Mouse (Mus musculus) embryonic facial prominence, embryonic 14.5 days (tissue): ENCODE results near the gene Fam107b. TPM values are rescaled to one million over a fixed set of nuclear protein-coding genes. Genes with fewer than 3 reads are reported as not detected.

Source experiments
- ATAC-seq: fragments of 200-750 bp; cut with Nextera tagmentation; 2 replicates; pipeline ENCODE4 v1.8.0; 2017; ENCODE audit warnings: low read depth, moderate number of reproducible peaks, moderate TSS enrichment
- DNase-seq: peaks from one replicate; pipeline ENCODE4 v3.0.0-alpha.2; 2015; ENCODE audit warnings: low spot score
- H3K27ac ChIP-seq: fragments of 300-500 bp; sonication (generic); replicated peaks from 2 replicates; pipeline ENCODE4 v1.5.1; 2014; ENCODE audit warnings: low read depth, mild to moderate bottlenecking, low read length, moderate library complexity
- H3K27me3 ChIP-seq: fragments of 300-500 bp; sonication (generic); replicated peaks from 2 replicates; pipeline ENCODE4 v1.6.1; 2014; ENCODE audit warnings: low read length; ENCODE audit not compliant: control insufficient read depth, insufficient read depth
- H3K36me3 ChIP-seq: fragments of 300-500 bp; sonication (generic); 2 replicates; pipeline ENCODE4 v1.6.1; 2014; ENCODE audit warnings: low read length, mixed read lengths; ENCODE audit not compliant: control insufficient read depth, insufficient read depth
- H3K4me1 ChIP-seq: fragments of 300-500 bp; sonication (generic); 2 replicates; pipeline ENCODE4 v1.6.1; 2014; ENCODE audit warnings: antibody characterized with exemption, low read length; ENCODE audit not compliant: control insufficient read depth, insufficient read depth
- H3K4me2 ChIP-seq: fragments of 300-500 bp; sonication (generic); 2 replicates; pipeline ENCODE4 v1.6.1; 2014; ENCODE audit warnings: low read depth, mild to moderate bottlenecking, low read length, moderate library complexity, mixed read lengths
- H3K4me3 ChIP-seq: fragments of 300-500 bp; sonication (generic); 2 replicates; pipeline ENCODE4 v1.5.1; 2014; ENCODE audit warnings: low read depth, mild to moderate bottlenecking, low read length
- H3K9ac ChIP-seq: fragments of 300-500 bp; sonication (generic); 2 replicates; pipeline ENCODE4 v1.6.1; 2014; ENCODE audit warnings: low read depth, mild to moderate bottlenecking, low read length, moderate library complexity, mixed read lengths
- H3K9me3 ChIP-seq: fragments of 300-500 bp; sonication (generic); 2 replicates; pipeline ENCODE4 v1.6.1; 2016; ENCODE audit warnings: low read length; ENCODE audit not compliant: control insufficient read depth
- WGBS: fragments of 180-500 bp; shearing (Covaris S2); extraction: QIAGEN DNeasy Blood & Tissue Kit; methylation state at CpG from one replicate; pipeline ENCODE4 v1.1.7; 2014; 5-methylcytosine and 5-hydroxymethylcytosine counted together
- polyA plus RNA-seq: library from polyadenylated mRNA; unstranded; fragments of >200 nt; fragmentation: Nextera tagmentation; extraction: Ambion mirVana; gene quantifications from 2 replicates; pipeline ENCODE4 v1.2.1, GENCODE M21; 2014

Fam107b gene
- polyA plus RNA-seq, 1 experiment from 2014 or later, result 40.4 TPM

- peak overlapping the region; percentile 20; the same call in 1 of the 2 replicates for H3K9ac ChIP-seq
- WGBS, result 40% methylated on average over 13 of the region's 13 CpGs
- peak overlapping the region; percentile 67 for H3K27ac ChIP-seq
- no peak overlapping the region for H3K4me3 ChIP-seq
- peak overlapping the region; percentile 34 for H3K4me2 ChIP-seq
- H3K36me3 ChIP-seq, result no peaks in the 10 kb centered on the region
- H3K27me3 ChIP-seq, result no peaks in the 10 kb centered on the region
- ATAC-seq (peak; percentile 59; the same call in 1 of the 2 replicates), DNase-seq (peak; percentile 62)
- no peaks in the 10 kb centered on the region for H3K9me3 ChIP-seq
- peaks cover 22% of the 10 kb centered on the region for H3K4me1 ChIP-seq
Observed at GRCm38 (mm10) chr2:3726501-3727078, 156.3 kb downstream of the Fam107b start.

- no peaks in the 10 kb centered on the region for H3K9me3 ChIP-seq
- H3K36me3 ChIP-seq, result no peaks in the 10 kb centered on the region
- H3K27me3 ChIP-seq, result no peaks in the 10 kb centered on the region
- H3K4me1 ChIP-seq, result peaks cover 22% of the 10 kb centered on the region; the same call in 1 of the 2 replicates
- H3K27ac ChIP-seq, result 0 out of 2 replicates have a peak overlapping the region, but pooled peaks have one; percentile 67
- DNase-seq (no peak), ATAC-seq (no peak)
- no peak overlapping the region for H3K9ac ChIP-seq
- H3K4me2 ChIP-seq, result no peak overlapping the region
- no peak overlapping the region for H3K4me3 ChIP-seq
- WGBS, result 76% methylated on average over 5 of the region's 5 CpGs
Observed at GRCm38 (mm10) chr2:3727225-3727930, 157.1 kb downstream of the Fam107b start.

DNA sequence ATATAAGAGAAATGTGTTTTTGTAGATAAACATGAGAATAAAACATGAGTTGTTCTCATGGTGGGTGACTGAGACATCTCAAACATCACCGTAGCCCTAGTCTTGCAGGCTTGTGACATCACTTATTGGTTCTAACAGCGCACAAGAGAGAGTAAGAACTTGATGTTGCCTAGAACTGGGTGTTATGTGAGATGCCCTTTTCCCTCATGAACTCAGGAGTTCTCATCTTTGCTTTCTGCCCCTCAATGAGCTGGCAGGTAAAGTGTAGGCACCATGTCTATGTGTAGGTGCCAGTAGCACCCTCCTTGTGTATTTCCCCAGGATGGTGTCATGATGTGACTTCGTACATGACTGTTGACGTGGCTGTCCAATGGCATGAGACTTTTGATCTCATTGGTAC, 157.8 kb downstream of the Fam107b start:
- H3K27ac ChIP-seq, result no peak overlapping the region
- no peaks in the 10 kb centered on the region for H3K36me3 ChIP-seq
- DNase-seq (no peak), ATAC-seq (no peak)
- H3K4me3 ChIP-seq, result no peak overlapping the region
- WGBS, result 96% methylated on average over 4 of the region's 4 CpGs
- no peaks in the 10 kb centered on the region for H3K27me3 ChIP-seq
- no peak overlapping the region for H3K4me2 ChIP-seq
- no peak overlapping the region for H3K9ac ChIP-seq
- H3K9me3 ChIP-seq, result no peaks in the 10 kb centered on the region
- peaks cover 22% of the 10 kb centered on the region; the same call in 1 of the 2 replicates for H3K4me1 ChIP-seq

- Histone ChIP-seq H3K9me3 (no peaks in the 10 kb centered on the region), H3K27ac (no peak overlapping the region), H3K9ac (no peak overlapping the region), H3K27me3 (no peaks in the 10 kb centered on the region), H3K4me2 (no peak overlapping the region), H3K36me3 (no peaks in the 10 kb centered on the region), H3K4me3 (no peak overlapping the region), H3K4me1 (peaks cover 22% of the 10 kb centered on the region; the same call in 1 of the 2 replicates)
- DNase-seq (no peak), ATAC-seq (no peak)
- 77% methylated on average over 3 of the region's 3 CpGs for WGBS
Observed at GRCm38 (mm10) chr2:3729586-3729985, 159.3 kb downstream of the Fam107b start.

DNA sequence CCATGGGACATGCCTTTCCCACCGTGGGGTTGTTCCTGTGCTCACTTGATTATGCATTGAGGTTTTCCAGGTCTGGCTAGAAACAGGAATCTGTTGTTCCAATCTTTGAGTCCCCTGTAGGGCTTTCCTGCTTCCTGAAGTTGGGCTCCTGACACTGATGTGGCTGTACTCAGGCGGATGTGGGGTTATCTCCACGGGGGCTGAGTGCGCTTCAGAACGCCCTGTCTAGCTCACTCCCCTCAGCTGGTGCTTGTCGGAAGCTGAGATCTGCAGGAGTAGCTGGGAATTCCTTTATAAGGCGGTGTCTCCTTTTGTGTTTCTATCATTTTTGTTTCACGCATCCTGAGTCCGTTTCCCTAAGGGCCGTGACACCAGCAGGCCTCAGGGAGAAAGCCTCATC, 160.5 kb downstream of the Fam107b start:
- Histone ChIP-seq H3K36me3 (no peaks in the 10 kb centered on the region), H3K4me2 (no peak overlapping the region), H3K27ac (no peak overlapping the region), H3K4me1 (peaks cover 23% of the 10 kb centered on the region; the same call in 1 of the 2 replicates), H3K9me3 (no peaks in the 10 kb centered on the region), H3K9ac (no peak overlapping the region), H3K4me3 (no peak overlapping the region), H3K27me3 (no peaks in the 10 kb centered on the region)
- WGBS, result 52% methylated on average over 10 of the region's 10 CpGs
- no peak for DNase-seq
- 0 out of 2 replicates have a peak, but pooled peaks have one; percentile 22 for ATAC-seq

GRCm38 (mm10) chr2:3731316-3732015, 161.2 kb downstream of the Fam107b start:
- no peak for ATAC-seq
- Histone ChIP-seq H3K27me3 (no peaks in the 10 kb centered on the region), H3K27ac (no peak overlapping the region), H3K4me1 (peaks cover 25% of the 10 kb centered on the region; the same call in 1 of the 2 replicates), H3K9ac (no peak overlapping the region), H3K4me2 (no peak overlapping the region), H3K4me3 (no peak overlapping the region), H3K36me3 (no peaks in the 10 kb centered on the region), H3K9me3 (no peaks in the 10 kb centered on the region)
- no peak for DNase-seq
- WGBS, result 87% methylated on average over 14 of the region's 14 CpGs

- 47% methylated on average over 6 of the region's 6 CpGs for WGBS
- Histone ChIP-seq H3K4me2 (no peak overlapping the region), H3K27me3 (no peaks in the 10 kb centered on the region), H3K9me3 (no peaks in the 10 kb centered on the region), H3K27ac (no peak overlapping the region; the same call in 1 of the 2 replicates), H3K9ac (no peak overlapping the region), H3K4me3 (no peak overlapping the region), H3K4me1 (peaks cover 42% of the 10 kb centered on the region), H3K36me3 (no peaks in the 10 kb centered on the region)
- DNase-seq (no peak), ATAC-seq (no peak)
Observed at GRCm38 (mm10) chr2:3737917-3738694, 167.8 kb downstream of the Fam107b start.

DNA sequence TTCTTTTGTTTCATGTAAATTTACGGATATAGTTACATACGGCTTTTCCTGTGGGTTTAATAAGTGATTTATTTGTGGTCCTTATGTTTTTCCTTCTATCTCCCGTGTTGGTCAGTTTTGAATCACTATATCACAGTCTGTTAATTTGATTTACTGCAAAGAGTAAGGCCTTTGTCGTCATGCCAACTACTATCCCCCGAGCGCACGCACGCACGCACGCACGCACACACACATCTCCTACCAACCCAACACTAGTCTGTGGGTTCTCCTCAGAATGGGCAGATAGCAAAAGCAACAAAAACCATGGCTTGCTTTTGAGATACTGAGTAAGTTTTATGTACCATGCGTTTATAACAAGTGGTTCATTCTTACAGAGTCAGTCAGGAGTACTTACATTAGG, 168.4 kb downstream of the Fam107b start:
- 73% methylated on average over 12 of the region's 12 CpGs for WGBS
- Histone ChIP-seq H3K27me3 (no peaks in the 10 kb centered on the region), H3K4me2 (no peak overlapping the region), H3K4me1 (peaks cover 42% of the 10 kb centered on the region), H3K36me3 (no peaks in the 10 kb centered on the region), H3K9ac (no peak overlapping the region), H3K4me3 (no peak overlapping the region), H3K27ac (no peak overlapping the region), H3K9me3 (no peaks in the 10 kb centered on the region)
- ATAC-seq, result no peak
- DNase-seq, result no peak
